ENCODE assay signal across 38 mouse cellular contexts in genomic region chr14:51250348-51250747, GRCm38 (mm10). TPM values are rescaled to one million over a fixed set of nuclear protein-coding genes. Genes with fewer than 3 reads are reported as not detected.
"Had no signal": no experiment of that assay in that cellular context is flagged by ENCODE, and none has a peak within 500 bp of the region (broad histone marks: within the 10 kb centered on the region; RNA-seq: fewer than 3 reads in every experiment).

No protein-coding gene starts in this region.

- H3K4me3 ChIP-seq: heart, adult 2 months; heart, embryonic 13.5 days; heart, embryonic 15.5 days; hindbrain, embryonic 10.5 days; hindbrain, embryonic 12.5 days; intestine, embryonic 15.5 days; layer of hippocampus, adult 2 months; left cerebral cortex, adult 2 months; limb, embryonic 13.5 days; limb, embryonic 15.5 days; liver, embryonic 12.5 days had no signal

- H3K9ac ChIP-seq: heart, embryonic 13.5 days; heart, embryonic 15.5 days; hindbrain, embryonic 12.5 days; hindbrain, embryonic 14.5 days; intestine, embryonic 15.5 days; limb, embryonic 13.5 days; limb, embryonic 15.5 days; liver, embryonic 12.5 days; liver, embryonic 14.5 days had no signal

- H3K36me3 ChIP-seq: heart, embryonic 13.5 days; heart, embryonic 15.5 days; hindbrain, embryonic 10.5 days; hindbrain, embryonic 12.5 days; intestine, embryonic 15.5 days; limb, embryonic 13.5 days; limb, embryonic 15.5 days; liver, embryonic 12.5 days had no signal

- H3K4me2 ChIP-seq: heart, embryonic 11.5 days; heart, embryonic 13.5 days; heart, embryonic 15.5 days; hindbrain, embryonic 12.5 days; hindbrain, embryonic 14.5 days; intestine, embryonic 15.5 days; limb, embryonic 13.5 days; limb, embryonic 15.5 days; liver, embryonic 12.5 days had no signal

- H3K27ac ChIP-seq: heart, adult 2 months; heart, embryonic 13.5 days; heart, embryonic 15.5 days; hindbrain, embryonic 10.5 days; hindbrain, embryonic 12.5 days; hindbrain, embryonic 14.5 days; intestine, embryonic 15.5 days; layer of hippocampus, adult 2 months; left cerebral cortex, adult 2 months; limb, embryonic 13.5 days; limb, embryonic 15.5 days; liver, embryonic 12.5 days; liver, embryonic 14.5 days had no signal

- DNase-seq: gastrocnemius, postnatal 14 days; gastrocnemius, postnatal 36 days; heart, adult 2 months; heart, postnatal 14 days; heart, postnatal 4 days; kidney, adult 18-20 months; kidney, adult 8-10 months; kidney, postnatal 10 days; kidney, postnatal 25 days; kidney, postnatal 4 days; left cerebral cortex, postnatal 4 days had no signal

- H3K9me3 ChIP-seq: heart, embryonic 13.5 days; heart, embryonic 15.5 days; hindbrain, embryonic 10.5 days; hindbrain, embryonic 12.5 days; intestine, embryonic 15.5 days; limb, embryonic 13.5 days; limb, embryonic 15.5 days; liver, embryonic 12.5 days had no signal

- H3K4me1 ChIP-seq: heart, embryonic 13.5 days; heart, embryonic 15.5 days; hindbrain, embryonic 10.5 days; hindbrain, embryonic 12.5 days; intestine, embryonic 15.5 days; limb, embryonic 13.5 days; limb, embryonic 15.5 days; liver, embryonic 12.5 days had no signal

- H3K27me3 ChIP-seq: heart, embryonic 13.5 days; heart, embryonic 15.5 days; hindbrain, embryonic 12.5 days; intestine, embryonic 15.5 days; limb, embryonic 13.5 days; limb, embryonic 15.5 days; liver, embryonic 12.5 days had no signal

RNA-seq across cellular contexts. Expression of gene Rnase2a, which starts 5.6 kb away (rescaled TPM):
- total RNA-seq: granulocyte monocyte progenitor cell, adult 5-6 weeks; heart, postnatal 14 days; heart, postnatal 4 days; layer of hippocampus, adult 2 months; layer of hippocampus, postnatal 10 days; layer of hippocampus, postnatal 25 days; left cerebral cortex, adult 2 months; left cerebral cortex, postnatal 14 days; left cerebral cortex, postnatal 4 days; liver, adult 2 months had no signal
- polyA plus RNA-seq: heart, adult 2 months; heart, embryonic 11.5 days; heart, embryonic 13.5 days; heart, embryonic 15.5 days; heart, postnatal 0 days; hindbrain, embryonic 10.5 days; hindbrain, embryonic 12.5 days; hindbrain, embryonic 14.5 days; hindbrain, embryonic 16.5 days; inflammation-experienced regulatory T-cells, adult 6 months; intestine, embryonic 15.5 days; intestine, postnatal 0 days; kidney, embryonic 14.5 days; kidney, embryonic 16.5 days; limb, embryonic 11.5 days; limb, embryonic 13.5 days; limb, embryonic 15.5 days; liver, adult 2 months; liver, embryonic 12.5 days; liver, embryonic 14.5 days had no signal

RNA-seq across cellular contexts. Expression of gene Ear14, which starts 47.2 kb away (rescaled TPM):
- total RNA-seq: gastrocnemius, adult 18-20 months; gastrocnemius, adult 8-10 months; gastrocnemius, postnatal 14 days; gastrocnemius, postnatal 36 days; granulocyte monocyte progenitor cell, adult 5-6 weeks; heart, adult 2 months; heart, postnatal 14 days; heart, postnatal 4 days; layer of hippocampus, adult 2 months; layer of hippocampus, postnatal 10 days; layer of hippocampus, postnatal 25 days; left cerebral cortex, adult 2 months; left cerebral cortex, postnatal 14 days; left cerebral cortex, postnatal 4 days; liver, adult 2 months had no signal
- polyA plus RNA-seq: heart, adult 2 months; heart, embryonic 11.5 days; heart, embryonic 13.5 days; heart, embryonic 15.5 days; heart, postnatal 0 days; hindbrain, embryonic 10.5 days; hindbrain, embryonic 12.5 days; hindbrain, embryonic 14.5 days; hindbrain, embryonic 16.5 days; inflammation-experienced regulatory T-cells, adult 6 months; intestine, embryonic 15.5 days; intestine, postnatal 0 days; kidney, embryonic 14.5 days; kidney, embryonic 16.5 days; limb, embryonic 11.5 days; limb, embryonic 13.5 days; limb, embryonic 15.5 days; liver, adult 2 months; liver, embryonic 12.5 days; liver, embryonic 14.5 days had no signal

RNA-seq across cellular contexts. Expression of gene Ang2, which starts 51.4 kb away (rescaled TPM):
- total RNA-seq: gastrocnemius, adult 18-20 months; gastrocnemius, adult 8-10 months; gastrocnemius, postnatal 14 days; gastrocnemius, postnatal 36 days; granulocyte monocyte progenitor cell, adult 5-6 weeks; heart, adult 2 months; heart, postnatal 14 days; heart, postnatal 4 days; layer of hippocampus, adult 2 months; layer of hippocampus, postnatal 10 days; layer of hippocampus, postnatal 25 days; left cerebral cortex, adult 2 months; left cerebral cortex, postnatal 14 days; left cerebral cortex, postnatal 4 days; liver, adult 2 months had no signal
- polyA plus RNA-seq: heart, adult 2 months; heart, embryonic 11.5 days; heart, embryonic 13.5 days; heart, embryonic 15.5 days; heart, postnatal 0 days; hindbrain, embryonic 10.5 days; hindbrain, embryonic 12.5 days; hindbrain, embryonic 14.5 days; hindbrain, embryonic 16.5 days; inflammation-experienced regulatory T-cells, adult 6 months; intestine, embryonic 15.5 days; intestine, postnatal 0 days; kidney, embryonic 14.5 days; kidney, embryonic 16.5 days; limb, embryonic 11.5 days; limb, embryonic 13.5 days; limb, embryonic 15.5 days; liver, adult 2 months; liver, embryonic 12.5 days; liver, embryonic 14.5 days had no signal
